Mouse (Mus musculus): Measurements from ENCODE around the gene Ggt1. TPM values are rescaled to one million over a fixed set of nuclear protein-coding genes. Genes with fewer than 3 reads are reported as not detected.

Ggt1 gene
- total RNA-seq, 2 experiments from 2014 or later = 1.2 TPM; not detected in 1

GRCm38 (mm10) chr10:75570981-75571657 is 9.7 kb downstream of the Ggt1 start:
- DNase-seq (ENCODE audit: low spot score in 2 of 2) = no peak

GRCm38 (mm10) chr10:75571937-75572336 is 10.5 kb downstream of the Ggt1 start:
- no peak for DNase-seq (ENCODE audit: low spot score in 2 of 2)

GRCm38 (mm10) chr10:75573181-75573580 is 11.8 kb downstream of the Ggt1 start:
- DNase-seq (ENCODE audit: low spot score in 2 of 2) = no peak

GRCm38 (mm10) chr10:75573965-75574364 is 12.6 kb downstream of the Ggt1 start:
- DNase-seq (ENCODE audit: low spot score in 2 of 2) = no peak

GRCm38 (mm10) chr10:75579129-75579528 is 17.7 kb downstream of the Ggt1 start:
- no peak for DNase-seq (ENCODE audit: low spot score in 2 of 2)

- peak; percentile 86 to 91 for DNase-seq (ENCODE audit: low spot score in 2 of 2)
Observed at GRCm38 (mm10) chr10:75585876-75586552, 24.6 kb downstream of the Ggt1 start.

GRCm38 (mm10) chr10:75586553-75586879 is 25.1 kb downstream of the Ggt1 start:
- no peak for DNase-seq (ENCODE audit: low spot score in 2 of 2)

- no peak for DNase-seq (ENCODE audit: low spot score in 2 of 2)
Observed at GRCm38 (mm10) chr10:75587781-75588180, 26.4 kb downstream of the Ggt1 start.

- no peak for DNase-seq (ENCODE audit: low spot score in 2 of 2)
Observed at GRCm38 (mm10) chr10:75588336-75588735, 26.9 kb downstream of the Ggt1 start.

- DNase-seq (ENCODE audit: low spot score in 2 of 2) = no peak
Observed at GRCm38 (mm10) chr10:75589129-75589528, 27.7 kb downstream of the Ggt1 start, which contains the start of gene Ggt5. Gene Ggt5, plus strand, starts transcription at chr10:75589340.

GRCm38 (mm10) chr10:75589651-75590050 is 28.2 kb downstream of the Ggt1 start:
- DNase-seq (ENCODE audit: low spot score in 2 of 2) = no peak

GRCm38 (mm10) chr10:75591211-75591894 is 29.9 kb downstream of the Ggt1 start:
- DNase-seq (ENCODE audit: low spot score in 2 of 2) = no peak

- no peak for DNase-seq (ENCODE audit: low spot score in 2 of 2)
Observed at GRCm38 (mm10) chr10:75592585-75592984, 31.2 kb downstream of the Ggt1 start.

GRCm38 (mm10) chr10:75595981-75596380 is 34.6 kb downstream of the Ggt1 start:
- DNase-seq (ENCODE audit: low spot score in 2 of 2) = peak in 1 of 2 experiments; percentile 31

- DNase-seq (ENCODE audit: low spot score in 2 of 2) = no peak
Observed at GRCm38 (mm10) chr10:75600189-75600730, 38.9 kb downstream of the Ggt1 start.

- DNase-seq (ENCODE audit: low spot score in 2 of 2) = no peak
Observed at GRCm38 (mm10) chr10:75605162-75605846, 43.9 kb downstream of the Ggt1 start.

- no peak for DNase-seq (ENCODE audit: low spot score in 2 of 2)
Observed at GRCm38 (mm10) chr10:75607253-75607652, 45.8 kb downstream of the Ggt1 start.

- no peak for DNase-seq (ENCODE audit: low spot score in 2 of 2)
Observed at GRCm38 (mm10) chr10:75608975-75609374, 47.6 kb downstream of the Ggt1 start.

- no peak for DNase-seq (ENCODE audit: low spot score in 2 of 2)
Observed at GRCm38 (mm10) chr10:75610486-75610885, 49.1 kb downstream of the Ggt1 start.

GRCm38 (mm10) chr10:75616044-75616443 is 54.6 kb downstream of the Ggt1 start:
- DNase-seq (ENCODE audit: low spot score in 2 of 2) = no peak

- no peak for DNase-seq (ENCODE audit: low spot score in 2 of 2)
Observed at GRCm38 (mm10) chr10:75620818-75621217, 59.4 kb downstream of the Ggt1 start.

Measured in adrenal gland, adult 18-20 months (tissue).